Mouse (Mus musculus): Measurements from ENCODE around the gene Pik3r1.

DNA sequence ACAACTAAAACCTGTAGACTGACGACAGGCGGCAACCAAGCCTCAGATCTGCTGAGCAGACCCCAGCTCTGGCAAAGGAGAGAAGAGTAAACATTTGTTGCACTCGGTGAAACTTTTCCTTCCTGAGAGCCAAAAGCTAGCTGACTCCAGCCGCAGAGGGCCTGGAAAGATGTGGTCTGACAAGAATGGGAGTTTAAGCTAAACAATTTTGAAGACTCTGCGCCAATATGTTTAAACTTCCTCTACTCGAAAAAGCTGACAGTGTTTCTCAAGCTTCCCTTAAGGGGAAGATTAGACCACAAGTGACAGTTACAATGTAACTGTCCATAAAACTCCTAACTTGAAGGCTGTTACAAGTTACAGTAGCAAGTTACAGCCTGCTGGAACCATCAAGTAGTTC is 25.4 kb downstream of the Pik3r1 start:
- TF ChIP-seq CTCF (IDR thresholded peaks at IDR 0.05; ENCODE audit: low read depth), result no peak; the same call in 1 of the 2 replicates
- TF ChIP-seq EP300 (optimal IDR thresholded peaks at IDR 0.05), result no peak
